Mouse (Mus musculus): ENCODE results near the gene Gab2. TPM values are rescaled to one million over a fixed set of nuclear protein-coding genes. Genes with fewer than 3 reads are reported as not detected.
A peak's percentile ranks its signal among the peaks of the same experiment; 100 is the strongest.

The Gab2 gene
- polyA plus RNA-seq, 1 experiment from 2014 or later, result 17.9 TPM

DNA sequence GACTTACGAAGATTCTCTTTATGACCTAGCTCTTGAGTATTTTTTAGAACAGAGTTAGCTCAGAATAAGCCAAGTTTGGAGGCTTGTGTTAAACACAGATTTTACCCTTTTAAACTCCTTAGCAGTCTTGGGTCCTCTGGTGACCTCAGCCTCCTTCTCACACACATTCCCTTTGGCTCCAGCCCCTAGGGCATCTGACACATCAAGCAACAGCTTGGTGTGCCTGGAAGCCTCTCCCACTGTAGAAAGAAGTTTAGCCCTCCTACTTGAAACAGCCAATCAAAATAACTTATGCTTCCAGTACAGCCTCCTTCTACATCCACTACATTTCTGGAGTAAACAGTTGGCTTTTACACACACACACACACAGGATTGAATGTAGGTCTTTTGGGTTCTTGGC, 2.8 kb downstream of the Gab2 start:
- H3K27me3 ChIP-seq (ENCODE audit: control insufficient read depth, insufficient read depth, low read length), result no peaks in the 10 kb centered on the region
- H3K4me2 ChIP-seq (ENCODE audit: low read length), result no peak overlapping the region
- H3K4me3 ChIP-seq (replicated peaks; ENCODE audit: low read depth, low read length), result no peak overlapping the region
- H3K4me1 ChIP-seq (ENCODE audit: control insufficient read depth, insufficient read depth, low read length), result peaks cover 10% of the 10 kb centered on the region; the same call in 1 of the 2 replicates
- no peak for ATAC-seq (ENCODE audit: low FRiP score, low TSS enrichment)
- H3K9ac ChIP-seq (replicated peaks; ENCODE audit: low read length), result no peak overlapping the region
- no peak for DNase-seq
- no peak overlapping the region for H3K27ac ChIP-seq (replicated peaks; ENCODE audit: low read depth, low read length)
- WGBS, result 100% methylated on average over 1 of the region's 1 CpGs
- H3K9me3 ChIP-seq (ENCODE audit: control insufficient read depth, low read length), result no peaks in the 10 kb centered on the region
- no peaks in the 10 kb centered on the region for H3K36me3 ChIP-seq (ENCODE audit: control insufficient read depth, insufficient read depth, low read length)

DNA sequence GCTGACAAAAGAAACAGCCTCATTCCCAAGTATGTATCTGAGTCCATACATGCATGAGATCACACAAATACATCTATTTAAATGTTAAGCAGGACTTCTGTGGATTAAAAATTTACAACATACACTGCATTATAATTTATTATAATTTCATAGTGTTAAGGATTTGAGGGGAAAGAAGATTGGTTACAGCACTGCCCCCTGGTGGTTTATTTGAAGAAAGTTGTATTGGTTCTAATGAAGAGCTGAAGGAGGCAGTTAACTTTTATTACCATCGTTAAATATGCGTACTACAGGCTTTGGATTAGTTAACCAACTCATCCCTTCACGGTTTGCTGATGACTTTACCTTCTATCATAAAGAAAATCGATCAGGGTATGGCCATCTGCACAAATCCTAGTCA, 3.9 kb downstream of the Gab2 start:
- Histone ChIP-seq H3K4me2 (ENCODE audit: low read length) (no peak overlapping the region), H3K4me3 (replicated peaks; ENCODE audit: low read depth, low read length) (no peak overlapping the region), H3K9me3 (ENCODE audit: control insufficient read depth, low read length) (no peaks in the 10 kb centered on the region), H3K27me3 (ENCODE audit: control insufficient read depth, insufficient read depth, low read length) (no peaks in the 10 kb centered on the region), H3K9ac (replicated peaks; ENCODE audit: low read length) (no peak overlapping the region), H3K36me3 (ENCODE audit: control insufficient read depth, insufficient read depth, low read length) (no peaks in the 10 kb centered on the region), H3K4me1 (ENCODE audit: control insufficient read depth, insufficient read depth, low read length) (peaks cover 10% of the 10 kb centered on the region; the same call in 1 of the 2 replicates), H3K27ac (replicated peaks; ENCODE audit: low read depth, low read length) (no peak overlapping the region)
- DNase-seq, result peak; percentile 76
- no peak for ATAC-seq (ENCODE audit: low FRiP score, low TSS enrichment)
- 12% methylated on average over 4 of the region's 4 CpGs for WGBS

DNA sequence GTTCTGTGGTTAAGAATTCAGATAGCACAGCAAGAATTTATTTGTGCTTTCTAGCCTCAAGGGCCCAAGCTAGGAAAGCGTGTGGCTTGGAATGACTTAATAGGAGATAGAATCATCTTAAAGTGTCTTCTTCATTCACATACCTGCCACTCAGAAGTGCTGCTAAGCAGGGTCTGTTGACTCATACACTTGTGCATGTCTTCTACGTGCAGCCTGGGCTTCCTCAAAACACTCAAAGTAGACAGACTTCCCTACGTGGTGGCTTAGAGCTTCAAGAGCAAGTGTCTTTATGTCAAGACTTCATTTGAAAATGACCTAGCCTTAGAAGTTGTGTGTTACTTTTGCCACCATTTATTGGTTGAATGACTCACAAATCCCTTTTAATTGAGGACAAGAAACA, 12.9 kb downstream of the Gab2 start:
- H3K9me3 ChIP-seq (ENCODE audit: control insufficient read depth, low read length), result no peaks in the 10 kb centered on the region
- no peaks in the 10 kb centered on the region for H3K4me1 ChIP-seq (ENCODE audit: control insufficient read depth, insufficient read depth, low read length)
- H3K9ac ChIP-seq (replicated peaks; ENCODE audit: low read length), result no peak overlapping the region
- ATAC-seq (ENCODE audit: low FRiP score, low TSS enrichment), result no peak
- 81% methylated on average over 3 of the region's 3 CpGs for WGBS
- no peak overlapping the region for H3K4me3 ChIP-seq (replicated peaks; ENCODE audit: low read depth, low read length)
- no peak overlapping the region for H3K27ac ChIP-seq (replicated peaks; ENCODE audit: low read depth, low read length)
- no peaks in the 10 kb centered on the region for H3K36me3 ChIP-seq (ENCODE audit: control insufficient read depth, insufficient read depth, low read length)
- H3K27me3 ChIP-seq (ENCODE audit: control insufficient read depth, insufficient read depth, low read length), result no peaks in the 10 kb centered on the region
- no peak for DNase-seq
- H3K4me2 ChIP-seq (ENCODE audit: low read length), result no peak overlapping the region

DNA sequence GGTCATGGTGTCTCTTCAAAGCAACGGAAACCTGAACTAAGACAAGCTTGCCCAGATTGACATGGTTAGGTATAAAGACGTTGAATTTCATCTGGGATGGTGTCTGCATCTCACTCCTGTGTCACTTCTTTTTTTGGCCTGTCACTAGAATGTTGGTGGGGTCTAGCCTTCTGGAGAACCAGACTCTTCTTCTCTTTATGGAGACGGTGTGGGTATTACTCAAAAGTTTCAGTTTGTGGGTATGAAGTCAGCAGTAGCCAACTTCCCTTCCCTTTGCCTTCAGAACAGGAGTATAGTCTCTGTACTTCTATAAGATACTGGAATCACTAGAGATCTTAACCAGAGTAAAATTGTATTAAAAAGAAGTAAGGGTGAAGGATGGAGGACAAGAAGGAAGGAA, 26.7 kb downstream of the Gab2 start:
- Histone ChIP-seq H3K36me3 (ENCODE audit: control insufficient read depth, insufficient read depth, low read length) (no peaks in the 10 kb centered on the region), H3K4me1 (ENCODE audit: control insufficient read depth, insufficient read depth, low read length) (no peaks in the 10 kb centered on the region), H3K4me3 (replicated peaks; ENCODE audit: low read depth, low read length) (no peak overlapping the region), H3K27ac (replicated peaks; ENCODE audit: low read depth, low read length) (no peak overlapping the region), H3K9me3 (ENCODE audit: control insufficient read depth, low read length) (no peaks in the 10 kb centered on the region), H3K27me3 (ENCODE audit: control insufficient read depth, insufficient read depth, low read length) (no peaks in the 10 kb centered on the region), H3K4me2 (ENCODE audit: low read length) (no peak overlapping the region), H3K9ac (replicated peaks; ENCODE audit: low read length) (no peak overlapping the region)
- no peak for ATAC-seq (ENCODE audit: low FRiP score, low TSS enrichment)
- 91% methylated on average over 3 of the region's 3 CpGs for WGBS
- DNase-seq, result no peak

DNA sequence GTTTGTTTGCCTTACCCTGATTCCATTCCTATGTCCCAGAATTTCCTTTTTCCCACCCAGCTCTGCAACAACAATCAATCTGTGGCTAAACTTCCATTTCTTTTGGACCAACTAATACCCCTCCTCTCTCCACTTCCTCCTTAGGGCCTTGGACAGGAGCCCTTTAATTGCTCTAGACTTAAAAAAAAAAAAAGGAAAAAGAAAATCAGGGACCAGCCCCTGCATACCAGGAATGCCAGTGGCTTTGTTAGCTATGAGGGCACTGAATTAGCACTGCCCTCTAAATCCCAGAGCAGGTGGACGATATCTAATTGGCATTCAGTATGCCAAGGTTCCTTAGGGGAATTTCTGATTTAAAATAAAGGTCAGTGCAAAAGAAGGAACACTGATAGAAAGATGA, 47.6 kb downstream of the Gab2 start:
- no peak overlapping the region for H3K27ac ChIP-seq (replicated peaks; ENCODE audit: low read depth, low read length)
- 14% methylated on average over 1 of the region's 1 CpGs for WGBS
- no peak for DNase-seq

GRCm38 (mm10) chr7:97136453-97136852, 55.1 kb downstream of the Gab2 start:
- ATAC-seq (ENCODE audit: low FRiP score, low TSS enrichment), result no peak
- DNase-seq, result no peak
- Histone ChIP-seq H3K4me1 (ENCODE audit: control insufficient read depth, insufficient read depth, low read length) (no peaks in the 10 kb centered on the region), H3K36me3 (ENCODE audit: control insufficient read depth, insufficient read depth, low read length) (no peaks in the 10 kb centered on the region), H3K9ac (replicated peaks; ENCODE audit: low read length) (no peak overlapping the region), H3K4me3 (replicated peaks; ENCODE audit: low read depth, low read length) (no peak overlapping the region), H3K9me3 (ENCODE audit: control insufficient read depth, low read length) (peaks cover 9% of the 10 kb centered on the region), H3K27ac (replicated peaks; ENCODE audit: low read depth, low read length) (no peak overlapping the region), H3K27me3 (ENCODE audit: control insufficient read depth, insufficient read depth, low read length) (no peaks in the 10 kb centered on the region), H3K4me2 (ENCODE audit: low read length) (no peak overlapping the region)
- WGBS, result 78% methylated on average over 3 of the region's 3 CpGs

More for the DNA sequence above, 47.6 kb downstream of the Gab2 start:
- Histone ChIP-seq H3K27me3 (ENCODE audit: control insufficient read depth, insufficient read depth, low read length) (no peaks in the 10 kb centered on the region), H3K4me2 (ENCODE audit: low read length) (no peak overlapping the region), H3K4me3 (replicated peaks; ENCODE audit: low read depth, low read length) (no peak overlapping the region), H3K36me3 (ENCODE audit: control insufficient read depth, insufficient read depth, low read length) (no peaks in the 10 kb centered on the region), H3K9ac (replicated peaks; ENCODE audit: low read length) (no peak overlapping the region), H3K4me1 (ENCODE audit: control insufficient read depth, insufficient read depth, low read length) (no peaks in the 10 kb centered on the region), H3K9me3 (ENCODE audit: control insufficient read depth, low read length) (no peaks in the 10 kb centered on the region)
- no peak for ATAC-seq (ENCODE audit: low FRiP score, low TSS enrichment)

DNA sequence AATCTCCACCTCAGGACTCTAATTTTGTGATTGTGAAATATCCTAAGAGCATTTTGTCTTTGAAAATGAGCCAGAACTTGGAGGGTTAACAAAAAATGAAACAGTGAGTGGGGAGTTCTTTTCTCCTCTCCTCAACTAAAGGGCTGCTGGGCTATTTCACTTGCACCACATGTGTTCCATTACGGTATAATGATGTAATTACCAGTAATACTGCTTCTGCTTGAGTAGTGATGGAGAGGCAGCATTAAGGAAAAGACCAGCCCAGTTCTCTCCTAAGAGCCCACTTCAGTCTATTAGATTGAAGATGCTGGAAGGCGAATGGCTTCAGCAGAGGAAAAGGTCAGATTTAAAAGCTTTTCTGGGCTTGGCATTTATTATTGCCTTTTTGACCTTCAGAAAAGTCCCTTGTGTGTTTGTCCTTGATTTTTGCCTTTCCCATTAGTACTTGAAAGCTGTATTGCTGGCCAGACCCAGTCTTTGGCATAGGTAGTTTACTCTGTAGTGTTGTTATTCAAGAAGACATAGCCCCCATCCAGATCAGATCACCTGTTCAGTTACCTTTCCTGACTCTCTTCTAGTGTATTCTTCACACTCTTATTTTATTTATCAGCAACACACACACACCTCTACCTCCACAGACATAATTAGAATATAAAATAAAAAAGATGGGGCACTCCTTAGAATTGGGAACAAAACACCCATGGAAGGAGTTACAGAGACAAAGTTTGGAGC, 69.9 kb downstream of the Gab2 start:
- H3K4me1 ChIP-seq (ENCODE audit: control insufficient read depth, insufficient read depth, low read length), result no peaks in the 10 kb centered on the region
- no peak overlapping the region for H3K4me2 ChIP-seq (ENCODE audit: low read length)
- no peaks in the 10 kb centered on the region for H3K9me3 ChIP-seq (ENCODE audit: control insufficient read depth, low read length)
- DNase-seq (peak; percentile 9), ATAC-seq (ENCODE audit: low FRiP score, low TSS enrichment) (no peak)
- no peak overlapping the region for H3K27ac ChIP-seq (replicated peaks; ENCODE audit: low read depth, low read length)
- WGBS, result 78% methylated on average over 2 of the region's 2 CpGs
- no peak overlapping the region for H3K9ac ChIP-seq (replicated peaks; ENCODE audit: low read length)
- H3K27me3 ChIP-seq (ENCODE audit: control insufficient read depth, insufficient read depth, low read length), result no peaks in the 10 kb centered on the region
- no peak overlapping the region for H3K4me3 ChIP-seq (replicated peaks; ENCODE audit: low read depth, low read length)
- H3K36me3 ChIP-seq (ENCODE audit: control insufficient read depth, insufficient read depth, low read length), result no peaks in the 10 kb centered on the region

- no peak overlapping the region for H3K9ac ChIP-seq (replicated peaks; ENCODE audit: low read length)
Observed at GRCm38 (mm10) chr7:97154756-97155487, 73.5 kb downstream of the Gab2 start.

GRCm38 (mm10) chr7:97164261-97164660, 82.9 kb downstream of the Gab2 start:
- ATAC-seq (ENCODE audit: low FRiP score, low TSS enrichment) (no peak), DNase-seq (no peak)
- Histone ChIP-seq H3K27me3 (ENCODE audit: control insufficient read depth, insufficient read depth, low read length) (no peaks in the 10 kb centered on the region), H3K4me2 (ENCODE audit: low read length) (no peak overlapping the region), H3K27ac (replicated peaks; ENCODE audit: low read depth, low read length) (no peak overlapping the region), H3K9me3 (ENCODE audit: control insufficient read depth, low read length) (no peaks in the 10 kb centered on the region), H3K4me3 (replicated peaks; ENCODE audit: low read depth, low read length) (no peak overlapping the region), H3K4me1 (ENCODE audit: control insufficient read depth, insufficient read depth, low read length) (no peaks in the 10 kb centered on the region), H3K36me3 (ENCODE audit: control insufficient read depth, insufficient read depth, low read length) (no peaks in the 10 kb centered on the region), H3K9ac (replicated peaks; ENCODE audit: low read length) (no peak overlapping the region)
- WGBS, result 59% methylated on average over 1 of the region's 1 CpGs

More at GRCm38 (mm10) chr7:97154756-97155487, 73.5 kb downstream of the Gab2 start:
- ATAC-seq (ENCODE audit: low FRiP score, low TSS enrichment) (no peak), DNase-seq (no peak)
- Histone ChIP-seq H3K4me3 (replicated peaks; ENCODE audit: low read depth, low read length) (no peak overlapping the region), H3K36me3 (ENCODE audit: control insufficient read depth, insufficient read depth, low read length) (no peaks in the 10 kb centered on the region), H3K9me3 (ENCODE audit: control insufficient read depth, low read length) (no peaks in the 10 kb centered on the region), H3K4me1 (ENCODE audit: control insufficient read depth, insufficient read depth, low read length) (no peaks in the 10 kb centered on the region), H3K27me3 (ENCODE audit: control insufficient read depth, insufficient read depth, low read length) (no peaks in the 10 kb centered on the region), H3K27ac (replicated peaks; ENCODE audit: low read depth, low read length) (no peak overlapping the region), H3K4me2 (ENCODE audit: low read length) (no peak overlapping the region)
- 87% methylated on average over 2 of the region's 2 CpGs for WGBS
